Mouse (Mus musculus) erythroblast, embryonic 14.5 days (primary cell): Measurements from ENCODE around the gene Col18a1.

ENCODE experiments used
- GATA1 ChIP-seq: IDR thresholded peaks from 2 replicates; pipeline ENCODE4 v1.6.1; 2012; ENCODE audit warnings: low read length, inconsistent platforms, mixed read lengths
- TAL1 ChIP-seq: IDR thresholded peaks from 3 replicates; pipeline ENCODE4 v1.6.1; 2012; ENCODE audit warnings: low read length, inconsistent platforms, mixed read lengths

- TF ChIP-seq GATA1 = no peak
- no peak for TF ChIP-seq TAL1
These were observed 87.9 kb downstream of the Col18a1 start for GRCm38 (mm10) chr10:77078456-77078855.
